ENCODE assay signal across 9 mouse cellular contexts in genomic region chr1:69656929-69657328, GRCm38 (mm10). TPM values are rescaled to one million over a fixed set of nuclear protein-coding genes. Genes with fewer than 3 reads are reported as not detected.
DNase-seq lines count a peak whose midpoint lies in the region; ATAC-seq lines count a peak whose summit lies in the region.
"Had no signal": no experiment of that assay in that cellular context is flagged by ENCODE, and none has a peak within 500 bp of the region (broad histone marks: within the 10 kb centered on the region; RNA-seq: fewer than 3 reads in every experiment).

No protein-coding gene starts in this region.

- peak; percentile 2 for DNase-seq in kidney, adult 18-20 months
- peak; percentile 23 for DNase-seq in limb, embryonic 11.5 days (ENCODE audit: low spot score)
- DNase-seq in spleen, adult 12 weeks (ENCODE audit: low spot score), result no peak
- DNase-seq in natural killer cell, adult 2 months (ENCODE audit: low spot score in 2 of 2), result no peak
- no peak for DNase-seq in layer of hippocampus, postnatal 14 days (ENCODE audit: low spot score in 2 of 2)

- no peaks in the 10 kb centered on the region for H3K9me3 ChIP-seq in kidney, embryonic 15.5 days (replicated peaks)
- H3K9me3 ChIP-seq in limb, embryonic 11.5 days (ENCODE audit: control insufficient read depth, low read length), result no peaks in the 10 kb centered on the region
- H3K9me3 ChIP-seq in neural tube, embryonic 13.5 days, result no peaks in the 10 kb centered on the region

- no peaks in the 10 kb centered on the region for H3K27me3 ChIP-seq in kidney, embryonic 15.5 days
- no peaks in the 10 kb centered on the region for H3K27me3 ChIP-seq in limb, embryonic 11.5 days (ENCODE audit: control insufficient read depth, insufficient read depth, low read length)
- H3K27me3 ChIP-seq in neural tube, embryonic 13.5 days, result no peaks in the 10 kb centered on the region
- H3K27me3 ChIP-seq: Patski had no signal

- 32% methylated on average over 16 of the region's 16 CpGs for WGBS in kidney, embryonic 15.5 days
- 38% methylated on average over 16 of the region's 16 CpGs for WGBS in limb, embryonic 11.5 days
- 16% methylated on average over 16 of the region's 16 CpGs for WGBS in neural tube, embryonic 13.5 days

- H3K4me3 ChIP-seq in kidney, embryonic 15.5 days (replicated peaks), result no peak overlapping the region
- H3K4me3 ChIP-seq in limb, embryonic 11.5 days (ENCODE audit: low read depth, low read length), result no peak overlapping the region
- no peak overlapping the region for H3K4me3 ChIP-seq in neural tube, embryonic 13.5 days

- 0 out of 2 replicates have a peak, but pooled peaks cover 7% of the 10 kb centered on the region for H3K4me1 ChIP-seq in kidney, embryonic 15.5 days
- H3K4me1 ChIP-seq in limb, embryonic 11.5 days (ENCODE audit: control insufficient read depth, insufficient read depth, low read length), result no peaks in the 10 kb centered on the region
- H3K4me1 ChIP-seq in neural tube, embryonic 13.5 days (replicated peaks), result peaks cover 25% of the 10 kb centered on the region

- H3K9ac ChIP-seq in kidney, embryonic 15.5 days, result no peak overlapping the region
- H3K9ac ChIP-seq in limb, embryonic 11.5 days (ENCODE audit: low read length), result no peak overlapping the region
- H3K9ac ChIP-seq in neural tube, embryonic 13.5 days, result no peak overlapping the region; the same call in 1 of the 2 replicates

- H3K27ac ChIP-seq in kidney, embryonic 15.5 days, result no peak overlapping the region
- no peak overlapping the region for H3K27ac ChIP-seq in limb, embryonic 11.5 days (replicated peaks; ENCODE audit: low read depth, low read length)
- H3K27ac ChIP-seq in neural tube, embryonic 13.5 days (replicated peaks), result no peak overlapping the region

- ATAC-seq in kidney, embryonic 15.5 days (replicated peaks; ENCODE audit: low FRiP score), result no peak
- ATAC-seq in erythroid progenitor cell, adult 5-6 weeks (replicated peaks; ENCODE audit: low FRiP score, poor library complexity, severe bottlenecking), result 0 out of 2 replicates have a peak, but pooled peaks have one; percentile 49
- ATAC-seq in limb, embryonic 11.5 days (ENCODE audit: insufficient number of reproducible peaks, low FRiP score, low TSS enrichment, low read depth), result no peak
- peak; percentile 43; the same call in 1 of the 2 replicates for ATAC-seq in neural tube, embryonic 13.5 days (ENCODE audit: low read depth)
- ATAC-seq: Patski had no signal

- no peak overlapping the region for H3K4me2 ChIP-seq in kidney, embryonic 15.5 days
- no peak overlapping the region for H3K4me2 ChIP-seq in limb, embryonic 11.5 days (ENCODE audit: low read depth, severe bottlenecking)
- peak overlapping the region; percentile 36 for H3K4me2 ChIP-seq in neural tube, embryonic 13.5 days

- no peaks in the 10 kb centered on the region for H3K36me3 ChIP-seq in kidney, embryonic 15.5 days
- no peaks in the 10 kb centered on the region for H3K36me3 ChIP-seq in limb, embryonic 11.5 days (ENCODE audit: control insufficient read depth, insufficient read depth, low read length)
- no peaks in the 10 kb centered on the region for H3K36me3 ChIP-seq in neural tube, embryonic 13.5 days

RNA-seq across cellular contexts. Expression of gene Ikzf2, which starts 30.1 kb away (rescaled TPM):
- 3.7 and 4.1 TPM in 2 replicates for polyA plus RNA-seq in kidney, embryonic 15.5 days (2015; fragmentation: Nextera tagmentation; extraction: Ambion mirVana)
- 0.36 and 5.9 TPM in 2 replicates for total RNA-seq in erythroid progenitor cell, adult 5-6 weeks (2015; ENCODE audit: low replicate concordance)
- total RNA-seq in erythroid progenitor cell, adult 5-6 weeks (2017; ENCODE audit: low replicate concordance), result 3.7 and 5.9 TPM in 2 replicates
- 3.0 and 3.3 TPM in 2 replicates for polyA plus RNA-seq in limb, embryonic 11.5 days (2014; fragmentation: Nextera tagmentation; extraction: Ambion mirVana)
- polyA plus RNA-seq in neural tube, embryonic 13.5 days (2015; fragmentation: Nextera tagmentation; extraction: Ambion mirVana), result 4.4 and 5.0 TPM in 2 replicates
- total RNA-seq in layer of hippocampus, postnatal 14 days (2021), result 10 to 100 TPM in 1 of 2 experiments, 1 to 10 TPM in 1; 7.0 to 10.4 TPM

Comparison
In these comparisons a context has a peak if more than half of its experiments do, and no peak if none do; other contexts are left out.
1. DNase-seq: peak in kidney, adult 18-20 months (single experiment) and limb, embryonic 11.5 days (single experiment); none in spleen, adult 12 weeks (single experiment), natural killer cell, adult 2 months (0 of 2) and layer of hippocampus, postnatal 14 days (0 of 2).
2. ATAC-seq: peak in erythroid progenitor cell, adult 5-6 weeks (single experiment) and neural tube, embryonic 13.5 days (single experiment); none in kidney, embryonic 15.5 days (single experiment) and limb, embryonic 11.5 days (single experiment).